Mouse (Mus musculus) retina, adult 2 months (tissue): ENCODE measurements around the gene Hist2h3c1.
"Not testable (repeated sequence)": the region's sequence is repeated elsewhere in the genome, so short reads cannot be mapped to it uniquely, and the experiment has no call there.

Experiments used
- DNase-seq: peaks from one replicate; pipeline ENCODE4 v3.0.0-alpha.2; 2012; ENCODE audit warnings: low read depth, low spot score

Hist2h3c1 gene

DNA sequence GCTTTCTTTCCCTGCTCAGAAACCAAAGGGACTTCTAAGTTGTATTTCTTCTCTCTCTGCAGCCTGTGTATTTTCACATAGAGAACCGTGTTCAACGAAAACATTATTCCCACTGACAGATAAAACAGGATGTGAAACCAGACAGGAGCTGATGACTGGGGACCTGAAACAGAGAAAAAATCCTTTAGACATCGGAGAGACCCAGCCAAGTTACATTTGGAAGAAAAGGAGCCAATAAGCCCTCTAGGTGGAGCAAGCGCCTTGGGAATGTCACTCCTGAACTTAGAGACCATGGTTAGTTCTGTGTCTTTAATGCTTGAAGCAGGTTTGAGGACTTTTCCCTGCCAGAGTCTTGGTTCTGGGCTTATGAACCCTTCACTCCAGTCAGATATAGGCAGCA is 38.0 kb downstream of the Hist2h3c1 start:
- DNase-seq, result no peak

DNA sequence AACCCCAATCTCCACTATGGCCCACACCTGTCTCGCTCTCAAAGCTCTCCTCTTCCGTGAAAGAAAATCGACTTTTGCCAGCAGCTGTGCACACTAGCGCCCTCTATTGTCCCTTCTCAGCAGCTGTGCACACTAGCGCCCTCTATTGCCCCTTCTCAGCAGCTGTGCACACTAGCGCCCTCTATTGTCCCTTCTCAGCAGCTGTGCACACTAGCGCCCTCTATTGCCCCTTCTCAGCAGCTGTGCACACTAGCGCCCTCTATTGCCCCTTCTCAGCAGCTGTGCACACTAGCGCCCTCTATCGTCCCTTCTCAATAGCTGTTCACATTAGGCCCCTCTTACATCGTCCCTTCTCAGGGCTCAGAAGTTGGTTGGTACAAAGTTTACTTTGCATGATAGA is 40.8 kb downstream of the Hist2h3c1 start:
- DNase-seq, result not testable (repeated sequence)

DNA sequence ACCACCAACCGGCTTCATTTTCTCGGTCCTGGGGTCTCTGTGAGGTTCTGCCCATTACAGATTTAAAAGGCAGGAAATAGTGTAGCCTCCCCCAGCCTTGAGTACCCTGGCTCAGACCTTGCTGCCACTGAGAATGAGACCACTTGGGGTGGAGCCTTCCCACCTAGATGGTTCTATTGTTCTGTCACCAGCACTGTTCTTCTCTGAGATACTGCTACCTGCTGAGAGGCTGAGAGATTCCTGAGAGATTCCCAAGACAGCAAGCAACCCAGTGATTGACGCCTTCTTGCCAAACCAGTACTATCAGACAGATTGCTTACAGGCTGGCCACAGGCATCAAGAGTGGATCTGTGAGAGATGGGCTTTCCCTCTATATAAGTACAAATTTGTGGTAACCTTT is 42.7 kb downstream of the Hist2h3c1 start:
- DNase-seq, result no peak

DNA sequence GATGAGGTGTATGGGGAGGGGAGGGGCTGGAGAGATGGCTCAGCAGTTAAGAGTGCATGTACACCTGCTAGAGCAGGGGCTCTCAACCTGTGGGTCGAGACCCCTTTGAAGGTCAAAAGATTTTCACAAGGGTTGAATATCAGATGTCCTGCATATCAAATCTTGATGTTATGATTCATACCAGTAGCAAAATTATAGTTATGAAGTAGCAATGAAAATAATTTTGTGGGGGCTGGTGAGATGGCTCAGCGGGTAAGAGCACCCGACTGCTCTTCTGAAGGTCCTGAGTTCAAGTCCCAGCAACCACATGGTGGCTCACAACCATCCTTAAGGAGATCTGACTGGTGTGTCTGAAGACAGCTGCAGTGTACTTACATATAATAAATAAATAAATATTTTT is 44.2 kb downstream of the Hist2h3c1 start:
- DNase-seq, result not testable (repeated sequence)

DNA sequence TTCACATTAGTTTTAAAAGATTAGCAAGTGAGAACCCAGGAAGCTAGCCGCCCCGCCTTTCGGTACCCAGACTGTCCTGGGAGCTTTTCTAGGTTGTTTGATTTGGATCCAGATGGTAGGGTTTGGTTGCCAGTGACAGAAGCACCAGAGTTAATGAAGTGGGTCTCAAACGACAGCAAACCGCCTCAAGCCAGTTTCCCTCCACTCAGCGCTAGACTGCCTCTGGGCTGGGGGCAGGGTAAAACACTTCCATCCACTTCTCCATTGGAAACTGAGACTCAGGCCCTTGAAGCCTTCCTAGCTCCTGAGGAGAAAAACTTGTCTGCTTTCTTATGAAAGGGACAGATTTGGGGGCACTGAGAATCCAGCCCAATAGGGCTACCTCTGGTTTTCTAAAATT is 46.2 kb downstream of the Hist2h3c1 start:
- DNase-seq, result no peak

DNA sequence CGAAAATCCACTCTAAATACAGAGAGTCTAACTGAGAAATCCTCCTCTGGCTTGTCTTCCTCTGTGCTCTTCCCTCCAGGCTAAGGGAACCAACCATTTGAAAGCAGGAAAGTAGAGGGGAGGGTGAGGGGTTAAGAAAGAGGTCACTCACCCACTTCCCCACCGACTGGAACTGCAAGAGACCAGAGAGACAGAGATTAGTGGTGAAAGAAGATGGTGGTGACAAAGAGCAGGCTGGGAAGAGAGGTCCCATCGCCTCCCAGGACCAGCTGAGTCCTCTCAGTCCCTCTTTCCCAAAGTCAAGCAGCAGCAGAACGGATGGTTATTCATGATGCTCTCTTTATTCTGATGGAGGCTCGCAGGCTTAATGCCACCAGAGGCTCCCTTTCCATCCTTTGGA is 46.9 kb downstream of the Hist2h3c1 start:
- no peak for DNase-seq

DNA sequence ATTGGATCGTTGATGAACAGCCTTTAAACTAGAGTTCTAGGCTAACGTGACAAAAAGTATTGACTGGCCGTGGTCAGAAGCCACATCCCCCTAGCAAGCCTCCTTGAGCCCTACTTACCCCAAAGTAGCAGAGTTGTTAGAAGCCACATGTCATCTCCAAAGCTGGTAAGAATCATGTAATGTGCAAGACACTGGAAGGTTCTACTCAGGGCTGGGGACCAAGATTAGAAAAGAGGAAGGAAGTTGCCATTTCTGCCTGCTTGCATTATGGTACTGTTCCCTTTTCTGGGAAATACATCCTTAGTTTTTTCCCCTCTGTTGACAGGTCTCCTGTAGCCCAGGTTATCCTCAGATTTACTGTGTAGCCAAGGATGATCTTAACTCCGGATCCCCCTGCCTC is 47.3 kb downstream of the Hist2h3c1 start, which contains the start of gene Fcgr1:
Gene Fcgr1, minus strand, starts transcription at position 183 of the 400 bp plus-strand sequence.
- DNase-seq, result no peak
